16 mouse cellular contexts compared by ENCODE assay signal in genomic region chr13:96570313-96571015, GRCm38 (mm10). TPM values are rescaled to one million over a fixed set of nuclear protein-coding genes. Genes with fewer than 3 reads are reported as not detected.
DNase-seq lines count a peak whose midpoint lies in the region; ATAC-seq and TF ChIP-seq lines count a peak whose summit lies in the region.
"Had no signal": no experiment of that assay in that cellular context is flagged by ENCODE, and none has a peak within 500 bp of the region (broad histone marks: within the 10 kb centered on the region; RNA-seq: fewer than 3 reads in every experiment).

No protein-coding gene starts in this region.

- no peak for TF ChIP-seq CTCF in liver, embryonic 14.5 days (IDR thresholded peaks at IDR 0.05; ENCODE audit: low read depth)

- H3K9ac ChIP-seq in midbrain, embryonic 14.5 days (replicated peaks; ENCODE audit: low read length) = no peak overlapping the region
- no peak overlapping the region for H3K9ac ChIP-seq in kidney, embryonic 16.5 days (replicated peaks; ENCODE audit: low read length)
- no peak overlapping the region for H3K9ac ChIP-seq in liver, embryonic 14.5 days (replicated peaks)
- H3K9ac ChIP-seq in heart, embryonic 12.5 days = no peak overlapping the region
- H3K9ac ChIP-seq: embryonic facial prominence, embryonic 12.5 days; forebrain, embryonic 13.5 days; lung, embryonic 15.5 days; midbrain, embryonic 12.5 days; neural tube, embryonic 12.5 days had no signal

- no peak for TF ChIP-seq EP300 in liver, embryonic 14.5 days (IDR thresholded peaks at IDR 0.05; ENCODE audit: low read depth)

- 61% methylated on average over 10 of the region's 10 CpGs for WGBS in midbrain, embryonic 10.5 days
- WGBS in midbrain, embryonic 14.5 days = 75% methylated on average over 10 of the region's 10 CpGs
- WGBS in kidney, embryonic 16.5 days = 37% methylated on average over 10 of the region's 10 CpGs
- 72% methylated on average over 10 of the region's 10 CpGs for WGBS in liver, embryonic 14.5 days (ENCODE audit: insufficient replicate concordance)
- WGBS in heart, embryonic 12.5 days = 73% methylated on average over 10 of the region's 10 CpGs

- H3K9me3 ChIP-seq in midbrain, embryonic 10.5 days (replicated peaks) = no peaks in the 10 kb centered on the region
- H3K9me3 ChIP-seq in midbrain, embryonic 14.5 days (ENCODE audit: control insufficient read depth, low read length) = no peaks in the 10 kb centered on the region
- no peaks in the 10 kb centered on the region for H3K9me3 ChIP-seq in kidney, embryonic 16.5 days (ENCODE audit: low read length)
- no peaks in the 10 kb centered on the region for H3K9me3 ChIP-seq in liver, embryonic 14.5 days (ENCODE audit: control insufficient read depth, low read length)
- H3K9me3 ChIP-seq in heart, embryonic 12.5 days (replicated peaks) = no peaks in the 10 kb centered on the region
- H3K9me3 ChIP-seq: embryonic facial prominence, embryonic 12.5 days; forebrain, embryonic 13.5 days; lung, embryonic 15.5 days; midbrain, embryonic 12.5 days; neural tube, embryonic 12.5 days had no signal

- H3K4me2 ChIP-seq in midbrain, embryonic 14.5 days (ENCODE audit: low read length) = no peak overlapping the region
- H3K4me2 ChIP-seq in kidney, embryonic 16.5 days (replicated peaks; ENCODE audit: low read depth, low read length) = peak overlapping the region; percentile 26; the same call in 1 of the 2 replicates
- peak overlapping the region; percentile 14; the same call in 1 of the 2 replicates for H3K4me2 ChIP-seq in liver, embryonic 14.5 days (ENCODE audit: low read depth)
- H3K4me2 ChIP-seq in heart, embryonic 12.5 days = no peak overlapping the region
- H3K4me2 ChIP-seq: embryonic facial prominence, embryonic 12.5 days; forebrain, embryonic 13.5 days; lung, embryonic 15.5 days; midbrain, embryonic 12.5 days; neural tube, embryonic 12.5 days had no signal

- no peak overlapping the region for H3K4me3 ChIP-seq in midbrain, embryonic 10.5 days
- H3K4me3 ChIP-seq in midbrain, embryonic 14.5 days (replicated peaks; ENCODE audit: low read depth, low read length) = no peak overlapping the region
- no peak overlapping the region for H3K4me3 ChIP-seq in kidney, embryonic 16.5 days (ENCODE audit: low read length)
- no peak overlapping the region for H3K4me3 ChIP-seq in liver, embryonic 14.5 days (ENCODE audit: insufficient read depth in 1 of 2, low read depth in 2 of 2, low read length in 2 of 2)
- H3K4me3 ChIP-seq in heart, embryonic 12.5 days = no peak overlapping the region
- H3K4me3 ChIP-seq: embryonic facial prominence, embryonic 12.5 days; forebrain, embryonic 13.5 days; left cerebral cortex, adult 2 months; lung, embryonic 15.5 days; midbrain, embryonic 12.5 days; neural tube, embryonic 12.5 days had no signal

- intact Hi-C loops in gastrocnemius, postnatal 14 days (cut with DNase I; ENCODE audit: low total_unique reads) = no loop called here

- no peak for ATAC-seq in midbrain, embryonic 14.5 days (ENCODE audit: low FRiP score, low TSS enrichment)
- ATAC-seq in kidney, embryonic 16.5 days (ENCODE audit: low FRiP score, low TSS enrichment) = peak; percentile 95
- ATAC-seq in liver, embryonic 14.5 days (ENCODE audit: insufficient read depth) = peak; percentile 79
- ATAC-seq in heart, embryonic 12.5 days (ENCODE audit: insufficient number of reproducible peaks, low FRiP score) = no peak
- ATAC-seq: forebrain, embryonic 13.5 days; inflammation-experienced regulatory T-cells, adult 6 months had no signal

- H3K27ac ChIP-seq in midbrain, embryonic 10.5 days (replicated peaks) = peak overlapping the region; percentile 25; the same call in 1 of the 2 replicates
- no peak overlapping the region for H3K27ac ChIP-seq in midbrain, embryonic 14.5 days (replicated peaks; ENCODE audit: low read depth, low read length)
- H3K27ac ChIP-seq in kidney, embryonic 16.5 days (ENCODE audit: low read length) = peak overlapping the region; percentile 81
- no peak overlapping the region; the same call in 1 of the 2 replicates for H3K27ac ChIP-seq in liver, embryonic 14.5 days
- no peak overlapping the region for H3K27ac ChIP-seq in heart, embryonic 12.5 days (ENCODE audit: poor library complexity, severe bottlenecking)
- H3K27ac ChIP-seq: embryonic facial prominence, embryonic 12.5 days; forebrain, embryonic 13.5 days; left cerebral cortex, adult 2 months; lung, embryonic 15.5 days; midbrain, embryonic 12.5 days; neural tube, embryonic 12.5 days had no signal

- H3K4me1 ChIP-seq in midbrain, embryonic 10.5 days = peaks cover 15% of the 10 kb centered on the region
- H3K4me1 ChIP-seq in midbrain, embryonic 14.5 days (ENCODE audit: control insufficient read depth, insufficient read depth, low read length) = no peaks in the 10 kb centered on the region
- peaks cover 14% of the 10 kb centered on the region for H3K4me1 ChIP-seq in kidney, embryonic 16.5 days (ENCODE audit: insufficient read depth, low read length)
- peaks cover 0 to 7% of the 10 kb centered on the region in 2 experiments; a peak in 2 of 4 replicates for H3K4me1 ChIP-seq in liver, embryonic 14.5 days (replicated peaks; ENCODE audit: control insufficient read depth in 2 of 2, insufficient read depth in 2 of 2, low read length in 1 of 2)
- H3K4me1 ChIP-seq in heart, embryonic 12.5 days (replicated peaks) = peaks cover 6% of the 10 kb centered on the region; the same call in 1 of the 2 replicates
- H3K4me1 ChIP-seq: embryonic facial prominence, embryonic 12.5 days had no signal

- DNase-seq in midbrain, embryonic 10.5 days (ENCODE audit: low spot score) = no peak
- DNase-seq in midbrain, embryonic 14.5 days = no peak
- peak; percentile 19 to 38 (median 28) for DNase-seq in liver, embryonic 14.5 days (ENCODE audit: low read depth in 3 of 3, low spot score in 3 of 3)
- DNase-seq in gastrocnemius, postnatal 14 days = no peak
- no peak for DNase-seq in ovary, postnatal 36 days (ENCODE audit: low spot score)
- DNase-seq: adrenal gland, postnatal 36 days; cerebellum, adult 11 months had no signal

- peaks cover 13% of the 10 kb centered on the region for H3K36me3 ChIP-seq in midbrain, embryonic 10.5 days
- peaks cover 6% of the 10 kb centered on the region; the same call in 1 of the 2 replicates for H3K36me3 ChIP-seq in midbrain, embryonic 14.5 days (ENCODE audit: control insufficient read depth, insufficient read depth, low read length)
- 0 out of 2 replicates have a peak, but pooled peaks cover 2% of the 10 kb centered on the region for H3K36me3 ChIP-seq in kidney, embryonic 16.5 days (ENCODE audit: insufficient read depth, low read length)
- no peaks in the 10 kb centered on the region for H3K36me3 ChIP-seq in liver, embryonic 14.5 days (replicated peaks; ENCODE audit: control insufficient read depth, insufficient read depth, low read depth)
- peaks cover 9% of the 10 kb centered on the region for H3K36me3 ChIP-seq in heart, embryonic 12.5 days

- no peaks in the 10 kb centered on the region for H3K27me3 ChIP-seq in midbrain, embryonic 10.5 days (ENCODE audit: low read depth, poor library complexity, severe bottlenecking)
- H3K27me3 ChIP-seq in midbrain, embryonic 14.5 days (ENCODE audit: control insufficient read depth, insufficient read depth, low read length) = no peaks in the 10 kb centered on the region
- H3K27me3 ChIP-seq in kidney, embryonic 16.5 days (ENCODE audit: insufficient read depth, low read length) = no peaks in the 10 kb centered on the region
- H3K27me3 ChIP-seq in liver, embryonic 14.5 days (ENCODE audit: control insufficient read depth, insufficient read depth, low read length) = no peaks in the 10 kb centered on the region
- no peaks in the 10 kb centered on the region for H3K27me3 ChIP-seq in heart, embryonic 12.5 days (replicated peaks)
- H3K27me3 ChIP-seq: embryonic facial prominence, embryonic 12.5 days; forebrain, embryonic 13.5 days; lung, embryonic 15.5 days; midbrain, embryonic 12.5 days; neural tube, embryonic 12.5 days had no signal

RNA-seq across cellular contexts. Expression of gene Col4a3bp, which starts 28.0 kb away (rescaled TPM):
- polyA plus RNA-seq in midbrain, embryonic 10.5 days (2016; fragmentation: Nextera tagmentation; extraction: Ambion mirVana) = 5.9 and 7.1 TPM in 2 replicates
- 9.1 and 9.8 TPM in 2 replicates for polyA plus RNA-seq in midbrain, embryonic 14.5 days (2014; fragmentation: Nextera tagmentation; extraction: Ambion mirVana)
- polyA plus RNA-seq in kidney, embryonic 16.5 days (2015; fragmentation: Nextera tagmentation; extraction: Ambion mirVana) = 8.0 and 9.3 TPM in 2 replicates
- 4.0 and 5.7 TPM in 2 replicates for polyA plus RNA-seq in liver, embryonic 14.5 days (2012; rRNA removed)
- polyA plus RNA-seq in liver, embryonic 14.5 days (2014; fragmentation: Nextera tagmentation; extraction: Ambion mirVana) = 3.3 and 4.5 TPM in 2 replicates
- total RNA-seq in gastrocnemius, postnatal 14 days (2021) = 10 to 100 TPM; 25.5 to 28.8 TPM
- 9.0 and 9.7 TPM in 2 replicates for polyA plus RNA-seq in heart, embryonic 12.5 days (2016; fragmentation: Nextera tagmentation; extraction: Ambion mirVana)

RNA-seq across cellular contexts. Expression of gene Polk, which starts 28.1 kb away (rescaled TPM):
- 8.6 and 9.5 TPM in 2 replicates for polyA plus RNA-seq in midbrain, embryonic 10.5 days (2016; fragmentation: Nextera tagmentation; extraction: Ambion mirVana)
- 4.3 and 6.7 TPM in 2 replicates for polyA plus RNA-seq in midbrain, embryonic 14.5 days (2014; fragmentation: Nextera tagmentation; extraction: Ambion mirVana)
- polyA plus RNA-seq in kidney, embryonic 16.5 days (2015; fragmentation: Nextera tagmentation; extraction: Ambion mirVana) = 9.2 and 10.7 TPM in 2 replicates
- 1.6 and 2.7 TPM in 2 replicates for polyA plus RNA-seq in liver, embryonic 14.5 days (2012; rRNA removed)
- 3.3 and 3.5 TPM in 2 replicates for polyA plus RNA-seq in liver, embryonic 14.5 days (2014; fragmentation: Nextera tagmentation; extraction: Ambion mirVana)
- total RNA-seq in gastrocnemius, postnatal 14 days (2021) = 1 to 10 TPM; 3.3 to 4.0 TPM
- polyA plus RNA-seq in heart, embryonic 12.5 days (2016; fragmentation: Nextera tagmentation; extraction: Ambion mirVana) = 8.6 TPM in 2 replicates

Comparison
In these comparisons a context has a peak if more than half of its experiments do, and no peak if none do; other contexts are left out.
1. H3K27ac ChIP-seq: peak in midbrain, embryonic 10.5 days (single experiment) and kidney, embryonic 16.5 days (single experiment); none in midbrain, embryonic 14.5 days (single experiment), liver, embryonic 14.5 days (single experiment) and heart, embryonic 12.5 days (single experiment).
2. DNase-seq: peak in liver, embryonic 14.5 days (3 of 3); none in midbrain, embryonic 10.5 days (single experiment), midbrain, embryonic 14.5 days (single experiment), gastrocnemius, postnatal 14 days (single experiment) and ovary, postnatal 36 days (single experiment).
3. ATAC-seq: peak in kidney, embryonic 16.5 days (single experiment) and liver, embryonic 14.5 days (single experiment); none in midbrain, embryonic 14.5 days (single experiment) and heart, embryonic 12.5 days (single experiment).
4. H3K4me2 ChIP-seq: peak in kidney, embryonic 16.5 days (single experiment) and liver, embryonic 14.5 days (single experiment); none in midbrain, embryonic 14.5 days (single experiment) and heart, embryonic 12.5 days (single experiment).